Mouse (Mus musculus): ENCODE results near the gene Sema3d.

The Sema3d gene

GRCm38 (mm10) chr5:12383133-12383959, at the start of gene Sema3d:
Sema3d (plus strand) TSS chr5:12383385.
- DNase-seq (ENCODE audit: low read depth, low spot score): peak; percentile 29

DNA sequence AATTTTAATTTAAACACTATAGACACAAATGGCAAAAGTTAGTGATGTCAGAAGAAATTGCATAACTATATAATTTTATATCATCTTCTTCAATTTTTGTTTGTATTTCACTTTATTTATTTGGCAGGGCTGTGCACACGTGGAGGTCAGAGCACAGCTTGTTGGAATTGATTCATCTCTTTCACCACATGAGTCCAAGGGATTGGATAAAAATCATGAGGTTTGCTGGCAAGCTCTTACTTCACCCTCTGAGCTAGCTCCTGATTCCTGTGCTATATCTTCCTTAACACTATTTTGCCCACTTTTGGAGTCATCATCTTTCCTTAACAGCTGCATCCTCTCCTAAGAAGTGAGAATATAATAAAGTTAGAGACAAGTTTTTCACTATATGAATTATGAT, 5.9 kb upstream of the Sema3d start:
- no peak for DNase-seq (ENCODE audit: low read depth, low spot score)

DNA sequence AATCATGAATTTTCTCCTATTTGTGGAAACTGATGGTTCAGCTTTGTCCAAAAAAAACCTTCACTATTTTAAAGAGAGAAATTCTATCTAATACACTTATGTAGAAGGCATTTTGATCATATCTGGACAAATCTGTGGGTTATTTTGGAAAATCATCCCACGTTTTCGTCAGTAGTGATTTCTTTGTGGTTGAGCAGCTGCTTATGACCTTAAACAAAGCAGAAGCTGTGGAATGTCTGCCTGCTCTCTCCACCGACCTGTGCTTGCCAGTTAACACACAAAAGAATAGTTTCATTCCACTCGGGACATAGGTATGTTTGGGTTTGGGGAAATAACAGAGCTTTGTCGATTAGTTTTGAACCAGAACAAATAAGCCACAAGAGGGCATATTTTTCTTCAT, 4.3 kb upstream of the Sema3d start:
- no peak for DNase-seq (ENCODE audit: low read depth, low spot score)

DNA sequence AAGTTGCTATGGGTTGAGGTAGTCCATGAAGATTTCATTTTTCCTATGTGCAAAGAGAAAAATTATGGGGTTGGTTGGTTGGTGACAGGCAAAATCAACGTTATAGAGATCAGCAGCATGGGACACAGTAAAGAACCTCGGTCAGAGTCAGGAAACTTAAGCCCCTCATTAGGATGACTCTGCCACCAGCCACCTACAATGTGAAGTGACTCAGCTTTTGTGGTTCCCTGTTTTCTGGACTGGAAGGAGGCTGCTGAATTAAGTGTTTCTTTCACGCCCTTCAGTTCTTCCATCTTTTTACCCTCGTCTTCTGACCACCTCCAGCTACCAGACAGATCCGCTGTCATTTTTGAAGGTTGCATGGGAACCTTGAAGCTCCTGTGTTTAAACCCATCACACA, 1.2 kb upstream of the Sema3d start:
- DNase-seq (ENCODE audit: low read depth, low spot score): no peak

- DNase-seq (ENCODE audit: low read depth, low spot score): no peak
These were observed 738 bp downstream of the Sema3d start for GRCm38 (mm10) chr5:12383960-12384285.

- DNase-seq (ENCODE audit: low read depth, low spot score): no peak
These were observed 9.5 kb downstream of the Sema3d start for GRCm38 (mm10) chr5:12392667-12393066.

DNA sequence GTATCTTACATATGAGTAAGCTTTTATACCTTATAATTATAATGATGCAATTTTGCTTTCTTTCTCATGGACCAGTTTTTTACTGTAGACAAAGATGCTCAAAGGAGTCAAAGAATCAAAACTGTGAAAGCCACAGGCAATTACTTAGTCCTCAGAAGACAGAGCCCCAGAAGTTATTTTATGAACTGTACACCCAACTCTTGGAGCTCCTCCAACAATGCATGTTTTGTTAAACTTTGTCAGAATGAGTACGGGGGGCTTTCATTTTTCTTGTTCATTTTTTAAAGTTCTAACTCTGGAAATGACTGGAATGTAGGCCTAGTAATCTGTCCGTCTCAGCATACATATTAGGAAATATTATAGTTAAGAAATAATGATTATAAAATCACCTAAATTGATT, 16.1 kb downstream of the Sema3d start:
- no peak for DNase-seq (ENCODE audit: low read depth, low spot score)

- no peak for DNase-seq (ENCODE audit: low read depth, low spot score)
These were observed 21.0 kb downstream of the Sema3d start for GRCm38 (mm10) chr5:12404229-12404628.

DNA sequence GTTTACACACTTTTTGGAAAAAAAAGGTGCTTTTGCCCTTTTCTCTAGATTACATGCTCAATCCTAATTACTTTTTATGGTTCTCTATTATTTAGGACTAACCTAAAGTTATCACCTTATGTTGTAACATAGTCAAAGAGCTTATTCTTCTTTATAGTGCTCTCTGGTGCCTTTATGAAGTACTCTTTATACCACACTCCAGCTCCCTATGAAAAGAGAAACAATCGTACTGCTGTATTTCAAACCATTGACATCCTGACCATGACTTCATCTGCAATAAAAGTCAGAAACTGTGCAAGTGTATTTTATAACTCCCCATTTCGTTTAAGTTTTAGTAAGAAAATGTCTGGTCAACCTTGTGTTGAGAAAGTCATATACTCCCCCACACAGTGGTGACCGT, 29.4 kb downstream of the Sema3d start:
- no peak for DNase-seq (ENCODE audit: low read depth, low spot score)

- DNase-seq (ENCODE audit: low read depth, low spot score): no peak
These were observed 40.1 kb downstream of the Sema3d start for GRCm38 (mm10) chr5:12423264-12423663.

- no peak for DNase-seq (ENCODE audit: low read depth, low spot score)
These were observed 58.6 kb downstream of the Sema3d start for GRCm38 (mm10) chr5:12441737-12442136.

- no peak for DNase-seq (ENCODE audit: low read depth, low spot score)
These were observed 59.3 kb downstream of the Sema3d start for GRCm38 (mm10) chr5:12442176-12443105.

DNA sequence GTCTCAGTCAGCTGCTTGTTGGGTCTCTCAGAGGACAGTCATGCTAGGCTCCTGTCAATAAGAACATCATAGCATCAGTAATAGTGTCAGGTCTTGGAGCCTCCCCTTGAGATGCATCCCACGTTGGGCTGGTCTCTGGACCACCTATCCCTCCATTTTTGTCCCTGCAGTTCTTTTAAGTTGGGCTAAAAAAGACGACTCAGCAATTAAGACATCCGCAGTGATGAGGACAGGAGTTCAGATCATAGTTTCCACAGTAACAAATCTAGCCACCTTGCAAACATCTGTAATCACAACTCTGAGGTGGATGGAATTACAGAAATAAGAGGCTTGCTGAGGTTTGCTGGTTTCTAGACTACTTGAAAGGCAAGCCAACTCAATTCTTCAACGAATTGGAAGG, 67.9 kb downstream of the Sema3d start:
- DNase-seq (ENCODE audit: low read depth, low spot score): no peak

- DNase-seq (ENCODE audit: low read depth, low spot score): no peak
These were observed 71.8 kb downstream of the Sema3d start for GRCm38 (mm10) chr5:12454946-12455345.

- DNase-seq (ENCODE audit: low read depth, low spot score): no peak
These were observed 74.3 kb downstream of the Sema3d start for GRCm38 (mm10) chr5:12457509-12457908.

GRCm38 (mm10) chr5:12467568-12468336, 84.6 kb downstream of the Sema3d start:
- DNase-seq (ENCODE audit: low read depth, low spot score): no peak

- no peak for DNase-seq (ENCODE audit: low read depth, low spot score)
These were observed 91.9 kb downstream of the Sema3d start for GRCm38 (mm10) chr5:12474904-12475638.

DNA sequence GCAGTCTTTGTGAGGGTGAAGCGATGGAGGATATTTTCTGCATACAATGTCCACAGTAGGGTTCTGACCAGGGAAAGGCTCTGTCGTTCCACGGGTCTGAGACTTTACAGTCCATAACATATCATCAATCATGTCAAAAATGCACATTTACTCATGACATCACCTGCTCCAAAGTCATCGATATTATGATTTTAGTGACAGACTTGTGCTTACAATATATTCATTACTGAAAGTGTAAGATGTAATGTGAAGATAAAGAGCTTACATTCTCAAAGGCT, 92.4 kb downstream of the Sema3d start:
- DNase-seq (ENCODE audit: low read depth, low spot score): no peak

- DNase-seq (ENCODE audit: low read depth, low spot score): no peak
These were observed 104.7 kb downstream of the Sema3d start for GRCm38 (mm10) chr5:12487926-12488325.

GRCm38 (mm10) chr5:12491704-12492103, 108.5 kb downstream of the Sema3d start:
- DNase-seq (ENCODE audit: low read depth, low spot score): no peak

DNA sequence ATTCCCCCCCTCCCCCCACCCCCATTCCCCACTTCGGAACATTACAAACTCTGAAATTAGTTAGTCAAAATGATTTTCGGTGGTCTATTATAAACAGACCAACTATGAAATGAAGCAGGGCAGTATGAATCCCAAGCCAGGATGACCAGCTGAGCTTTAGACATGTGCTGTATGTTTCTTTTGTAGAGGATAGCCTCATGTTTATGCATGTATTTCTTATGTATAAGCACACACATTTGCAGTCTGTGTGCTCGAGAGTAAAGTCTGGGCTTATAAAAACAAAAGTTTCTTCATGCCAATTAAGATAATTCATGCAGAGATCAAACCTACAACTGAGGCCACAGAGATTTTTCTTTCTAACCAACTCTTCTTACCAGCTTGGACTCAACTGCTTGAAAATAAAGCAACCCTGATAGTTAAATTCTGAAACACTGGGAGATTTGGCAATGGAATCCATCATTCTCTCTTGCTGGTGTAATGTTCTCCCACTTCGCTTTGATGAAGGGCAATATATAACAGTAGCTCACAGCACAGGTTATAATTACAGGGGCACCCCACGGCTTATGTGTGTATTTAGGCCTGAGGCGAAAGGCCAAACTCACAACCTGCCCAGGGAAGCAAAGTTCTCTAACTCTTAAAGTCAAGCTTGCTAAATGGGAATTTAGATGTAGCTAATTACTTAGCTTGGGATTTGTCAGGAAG, 115.2 kb downstream of the Sema3d start:
- no peak for DNase-seq (ENCODE audit: low read depth, low spot score)
